ENCODE assay signal across 10 mouse cellular contexts in the genomic region with DNA sequence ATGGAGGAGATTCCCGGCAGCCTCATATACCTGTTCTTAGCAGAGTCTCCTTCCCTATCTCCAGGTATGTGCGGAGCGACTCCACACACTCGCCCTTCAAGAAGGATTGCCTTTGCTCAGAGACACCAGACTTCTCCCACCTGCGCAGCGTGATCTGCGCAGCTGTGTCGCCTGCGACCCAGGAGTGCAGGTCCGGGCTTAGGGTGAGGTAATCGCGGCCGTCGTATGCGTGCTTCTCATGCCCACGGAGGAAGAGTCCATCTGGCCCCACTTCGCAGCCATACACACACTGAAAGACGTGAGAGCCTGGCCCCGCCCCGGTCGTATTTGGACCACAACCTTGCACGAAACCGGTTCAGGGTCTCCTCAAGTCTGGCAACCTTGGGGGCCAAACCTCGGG. TPM values are rescaled to one million over a fixed set of nuclear protein-coding genes. Genes with fewer than 3 reads are reported as not detected.
A peak's percentile ranks its signal among the peaks of the same experiment; 100 is the strongest.
DNase-seq lines count a peak whose midpoint lies in the region; ATAC-seq and TF ChIP-seq lines count a peak whose summit lies in the region.
"Had no signal": no experiment of that assay in that cellular context is flagged by ENCODE, and none has a peak within 500 bp of the region (broad histone marks: within the 10 kb centered on the region; RNA-seq: fewer than 3 reads in every experiment).

No protein-coding gene starts in this region.

- H3K27me3 ChIP-seq in kidney, postnatal 0 days (ENCODE audit: insufficient read depth, low read length), result peaks cover 10% of the 10 kb centered on the region; the same call in 1 of the 2 replicates
- peaks cover 31% of the 10 kb centered on the region for H3K27me3 ChIP-seq in embryonic facial prominence, embryonic 13.5 days
- peaks cover 2% of the 10 kb centered on the region; the same call in 1 of the 2 replicates for H3K27me3 ChIP-seq in hindbrain, embryonic 16.5 days (replicated peaks; ENCODE audit: control insufficient read depth, insufficient read depth, low read length)
- H3K27me3 ChIP-seq in neural tube, embryonic 12.5 days (replicated peaks), result peaks cover 26% of the 10 kb centered on the region

- H3K4me1 ChIP-seq in kidney, postnatal 0 days (replicated peaks; ENCODE audit: insufficient read depth, low read length), result no peaks in the 10 kb centered on the region
- H3K4me1 ChIP-seq in embryonic facial prominence, embryonic 13.5 days, result peaks cover 5% of the 10 kb centered on the region; the same call in 1 of the 2 replicates
- no peaks in the 10 kb centered on the region for H3K4me1 ChIP-seq in hindbrain, embryonic 16.5 days (ENCODE audit: control insufficient read depth, insufficient read depth, low read depth, low read length)
- no peaks in the 10 kb centered on the region; the same call in 1 of the 2 replicates for H3K4me1 ChIP-seq in neural tube, embryonic 12.5 days

- 10% methylated on average over 24 of the region's 24 CpGs for WGBS in kidney, postnatal 0 days
- WGBS in embryonic facial prominence, embryonic 13.5 days, result 6% methylated on average over 24 of the region's 24 CpGs
- 7% methylated on average over 24 of the region's 24 CpGs for WGBS in hindbrain, embryonic 16.5 days
- 7% methylated on average over 24 of the region's 24 CpGs for WGBS in neural tube, embryonic 12.5 days

- 0 out of 2 replicates have a peak overlapping the region, but pooled peaks have one; percentile 13 for H3K4me3 ChIP-seq in kidney, postnatal 0 days (replicated peaks; ENCODE audit: low read depth, low read length)
- peak overlapping the region; percentile 27 for H3K4me3 ChIP-seq in embryonic facial prominence, embryonic 13.5 days
- H3K4me3 ChIP-seq in hindbrain, embryonic 16.5 days (ENCODE audit: low read length), result peak overlapping the region; percentile 6; the same call in 1 of the 2 replicates
- H3K4me3 ChIP-seq in neural tube, embryonic 12.5 days, result no peak overlapping the region

- TF ChIP-seq CTCF in kidney, postnatal 0 days (IDR thresholded peaks at IDR 0.05; ENCODE audit: low read depth), result no peak

- no peak overlapping the region for H3K27ac ChIP-seq in kidney, postnatal 0 days
- no peak overlapping the region for H3K27ac ChIP-seq in embryonic facial prominence, embryonic 13.5 days
- no peak overlapping the region for H3K27ac ChIP-seq in hindbrain, embryonic 16.5 days (ENCODE audit: low read depth, low read length)
- H3K27ac ChIP-seq in neural tube, embryonic 12.5 days, result no peak overlapping the region

- no peaks in the 10 kb centered on the region for H3K9me3 ChIP-seq in kidney, postnatal 0 days (replicated peaks; ENCODE audit: low read length)
- H3K9me3 ChIP-seq in embryonic facial prominence, embryonic 13.5 days, result no peaks in the 10 kb centered on the region
- H3K9me3 ChIP-seq in hindbrain, embryonic 16.5 days (ENCODE audit: control insufficient read depth, low read length), result no peaks in the 10 kb centered on the region
- no peaks in the 10 kb centered on the region for H3K9me3 ChIP-seq in neural tube, embryonic 12.5 days

- H3K36me3 ChIP-seq in kidney, postnatal 0 days (ENCODE audit: insufficient read depth, low read length), result no peaks in the 10 kb centered on the region
- H3K36me3 ChIP-seq in embryonic facial prominence, embryonic 13.5 days, result no peaks in the 10 kb centered on the region
- H3K36me3 ChIP-seq in hindbrain, embryonic 16.5 days (ENCODE audit: control insufficient read depth, insufficient read depth, low read length), result no peaks in the 10 kb centered on the region
- no peaks in the 10 kb centered on the region for H3K36me3 ChIP-seq in neural tube, embryonic 12.5 days

- no peak for ATAC-seq in kidney, postnatal 0 days (replicated peaks; ENCODE audit: low FRiP score, low read depth)
- ATAC-seq in embryonic facial prominence, embryonic 13.5 days (ENCODE audit: insufficient number of reproducible peaks, insufficient read depth, low FRiP score, low TSS enrichment, low read depth), result no peak
- peak; percentile 69 for ATAC-seq in hindbrain, embryonic 16.5 days
- no peak for ATAC-seq in neural tube, embryonic 12.5 days (ENCODE audit: low FRiP score, low read depth)
- ATAC-seq in erythroid progenitor cell, adult 5-6 weeks (replicated peaks; ENCODE audit: low FRiP score, poor library complexity, severe bottlenecking), result no peak

- H3K9ac ChIP-seq in kidney, postnatal 0 days (ENCODE audit: low read depth, low read length), result no peak overlapping the region
- peak overlapping the region; percentile 27; the same call in 1 of the 2 replicates for H3K9ac ChIP-seq in embryonic facial prominence, embryonic 13.5 days
- H3K9ac ChIP-seq in hindbrain, embryonic 16.5 days (ENCODE audit: low read depth, low read length), result no peak overlapping the region
- H3K9ac ChIP-seq in neural tube, embryonic 12.5 days, result no peak overlapping the region

- H3K4me2 ChIP-seq in kidney, postnatal 0 days (ENCODE audit: low read length), result peak overlapping the region; percentile 35
- H3K4me2 ChIP-seq in embryonic facial prominence, embryonic 13.5 days, result peak overlapping the region; percentile 43
- H3K4me2 ChIP-seq in hindbrain, embryonic 16.5 days (ENCODE audit: low read length), result peak overlapping the region; percentile 16; the same call in 1 of the 2 replicates
- H3K4me2 ChIP-seq in neural tube, embryonic 12.5 days (replicated peaks), result peak overlapping the region; percentile 43; the same call in 1 of the 2 replicates

- DNase-seq in kidney, postnatal 0 days (ENCODE audit: low spot score), result no peak
- no peak for DNase-seq in kidney, postnatal 10 days
- no peak for DNase-seq in layer of hippocampus, postnatal 14 days (ENCODE audit: low spot score in 2 of 2)
- no peak for DNase-seq in urinary bladder, postnatal 4 days (ENCODE audit: low spot score in 2 of 2)
- DNase-seq: lung, adult 18-20 months had no signal

RNA-seq across cellular contexts. Expression of gene H2-M5, which starts 0.9 kb away (rescaled TPM):
- polyA plus RNA-seq in kidney, postnatal 0 days (2015; fragmentation: Nextera tagmentation; extraction: Ambion mirVana), result 0.05 and 0.08 TPM in 2 replicates
- 1.4 TPM in 2 replicates for polyA plus RNA-seq in embryonic facial prominence, embryonic 13.5 days (2015; fragmentation: Nextera tagmentation; extraction: Ambion mirVana)
- 2.4 and 2.6 TPM in 2 replicates for polyA plus RNA-seq in hindbrain, embryonic 16.5 days (2015; fragmentation: Nextera tagmentation; extraction: Ambion mirVana)
- 1.7 and 1.9 TPM in 2 replicates for polyA plus RNA-seq in neural tube, embryonic 12.5 days (2016; fragmentation: Nextera tagmentation; extraction: Ambion mirVana)
- total RNA-seq in layer of hippocampus, postnatal 14 days (2021), result 1 to 10 TPM; 2.1 to 3.0 TPM
- total RNA-seq in erythroid progenitor cell, adult 5-6 weeks (2015; ENCODE audit: low replicate concordance), result not detected in 2 replicates
- not detected in 2 replicates for total RNA-seq in erythroid progenitor cell, adult 5-6 weeks (2017; ENCODE audit: low replicate concordance)
- polyA plus RNA-seq: large intestine, adult 2 months had no signal

RNA-seq across cellular contexts. Expression of gene 2410137M14Rik, which starts 7.4 kb away (rescaled TPM):
- polyA plus RNA-seq in kidney, postnatal 0 days (2015; fragmentation: Nextera tagmentation; extraction: Ambion mirVana), result not detected in 2 replicates
- not detected in 2 replicates for polyA plus RNA-seq in embryonic facial prominence, embryonic 13.5 days (2015; fragmentation: Nextera tagmentation; extraction: Ambion mirVana)
- polyA plus RNA-seq in hindbrain, embryonic 16.5 days (2015; fragmentation: Nextera tagmentation; extraction: Ambion mirVana), result 0.36 and 0.50 TPM in 2 replicates
- 0.47 TPM in 1 of 2 replicates, not detected in the other for polyA plus RNA-seq in neural tube, embryonic 12.5 days (2016; fragmentation: Nextera tagmentation; extraction: Ambion mirVana)
- not detected for total RNA-seq in layer of hippocampus, postnatal 14 days (2021)
- total RNA-seq in erythroid progenitor cell, adult 5-6 weeks (2015; ENCODE audit: low replicate concordance), result not detected in 2 replicates
- not detected in 2 replicates for total RNA-seq in erythroid progenitor cell, adult 5-6 weeks (2017; ENCODE audit: low replicate concordance)
- polyA plus RNA-seq: large intestine, adult 2 months had no signal

RNA-seq across cellular contexts. Expression of gene Zfp57, which starts 12.5 kb away (rescaled TPM):
- 28.2 and 32.6 TPM in 2 replicates for polyA plus RNA-seq in kidney, postnatal 0 days (2015; fragmentation: Nextera tagmentation; extraction: Ambion mirVana)
- 112 and 113 TPM in 2 replicates for polyA plus RNA-seq in embryonic facial prominence, embryonic 13.5 days (2015; fragmentation: Nextera tagmentation; extraction: Ambion mirVana)
- 206 and 224 TPM in 2 replicates for polyA plus RNA-seq in hindbrain, embryonic 16.5 days (2015; fragmentation: Nextera tagmentation; extraction: Ambion mirVana)
- 208 and 210 TPM in 2 replicates for polyA plus RNA-seq in neural tube, embryonic 12.5 days (2016; fragmentation: Nextera tagmentation; extraction: Ambion mirVana)
- 10 to 100 TPM; 33.4 to 34.3 TPM for total RNA-seq in layer of hippocampus, postnatal 14 days (2021)
- not detected in 2 replicates for total RNA-seq in erythroid progenitor cell, adult 5-6 weeks (2015; ENCODE audit: low replicate concordance)
- not detected in 2 replicates for total RNA-seq in erythroid progenitor cell, adult 5-6 weeks (2017; ENCODE audit: low replicate concordance)

RNA-seq across cellular contexts. Expression of gene Znrd1as, which starts 30.1 kb away (rescaled TPM):
- 6.0 and 7.2 TPM in 2 replicates for polyA plus RNA-seq in kidney, postnatal 0 days (2015; fragmentation: Nextera tagmentation; extraction: Ambion mirVana)
- 4.9 and 6.4 TPM in 2 replicates for polyA plus RNA-seq in embryonic facial prominence, embryonic 13.5 days (2015; fragmentation: Nextera tagmentation; extraction: Ambion mirVana)
- 4.5 and 5.6 TPM in 2 replicates for polyA plus RNA-seq in hindbrain, embryonic 16.5 days (2015; fragmentation: Nextera tagmentation; extraction: Ambion mirVana)
- polyA plus RNA-seq in neural tube, embryonic 12.5 days (2016; fragmentation: Nextera tagmentation; extraction: Ambion mirVana), result 6.0 and 6.2 TPM in 2 replicates
- 1 to 10 TPM; 5.6 to 5.9 TPM for total RNA-seq in layer of hippocampus, postnatal 14 days (2021)
- total RNA-seq in erythroid progenitor cell, adult 5-6 weeks (2015; ENCODE audit: low replicate concordance), result 9.6 TPM in 1 of 2 replicates, not detected in the other
- total RNA-seq in erythroid progenitor cell, adult 5-6 weeks (2017; ENCODE audit: low replicate concordance), result 9.8 TPM in 1 of 2 replicates, not detected in the other

RNA-seq across cellular contexts. Expression of gene Znrd1, which starts 30.1 kb away (rescaled TPM):
- 83.6 and 87.6 TPM in 2 replicates for polyA plus RNA-seq in kidney, postnatal 0 days (2015; fragmentation: Nextera tagmentation; extraction: Ambion mirVana)
- polyA plus RNA-seq in embryonic facial prominence, embryonic 13.5 days (2015; fragmentation: Nextera tagmentation; extraction: Ambion mirVana), result 106 and 115 TPM in 2 replicates
- 48.8 and 51.7 TPM in 2 replicates for polyA plus RNA-seq in hindbrain, embryonic 16.5 days (2015; fragmentation: Nextera tagmentation; extraction: Ambion mirVana)
- polyA plus RNA-seq in neural tube, embryonic 12.5 days (2016; fragmentation: Nextera tagmentation; extraction: Ambion mirVana), result 72.3 and 82.2 TPM in 2 replicates
- 10 to 100 TPM; 29.3 to 34.2 TPM for total RNA-seq in layer of hippocampus, postnatal 14 days (2021)
- total RNA-seq in erythroid progenitor cell, adult 5-6 weeks (2015; ENCODE audit: low replicate concordance), result 6.7 and 32.4 TPM in 2 replicates
- 4.4 TPM in 1 of 2 replicates, not detected in the other for total RNA-seq in erythroid progenitor cell, adult 5-6 weeks (2017; ENCODE audit: low replicate concordance)
